Mouse (Mus musculus): ENCODE data around the gene 2210407C18Rik.

Gene 2210407C18Rik

GRCm38 (mm10) chr11:58615975-58616374, at the start of gene 2210407C18Rik:
Gene 2210407C18Rik, minus strand, starts transcription at chr11:58616075.
- no peak for DNase-seq (ENCODE audit: low read depth, low spot score)

- DNase-seq (ENCODE audit: low read depth, low spot score) = no peak
These were observed 42.7 kb upstream of the 2210407C18Rik start, which contains the start of gene Olfr322 for GRCm38 (mm10) chr11:58658596-58658995. Gene Olfr322, plus strand, starts transcription at chr11:58658782.

DNA sequence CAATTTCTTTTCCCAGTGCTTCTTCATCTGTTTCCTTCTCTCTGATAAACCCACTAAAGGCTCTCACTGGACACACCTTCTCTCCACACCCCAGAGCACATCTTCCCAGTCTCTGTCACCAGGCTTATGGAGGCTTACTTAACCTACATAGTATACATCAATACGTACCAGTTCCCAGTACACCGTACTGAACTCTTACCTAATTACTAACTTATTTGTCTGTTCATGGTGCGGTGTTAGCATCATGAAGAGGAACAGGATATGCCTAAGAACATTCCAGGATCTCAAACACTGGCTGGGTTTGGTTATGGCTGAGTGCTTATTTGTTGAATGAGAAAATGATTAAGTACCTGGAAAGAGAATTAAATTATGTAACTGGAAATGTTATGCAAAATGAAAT, 39.3 kb upstream of the 2210407C18Rik start:
- no peak for DNase-seq (ENCODE audit: low read depth, low spot score)

DNA sequence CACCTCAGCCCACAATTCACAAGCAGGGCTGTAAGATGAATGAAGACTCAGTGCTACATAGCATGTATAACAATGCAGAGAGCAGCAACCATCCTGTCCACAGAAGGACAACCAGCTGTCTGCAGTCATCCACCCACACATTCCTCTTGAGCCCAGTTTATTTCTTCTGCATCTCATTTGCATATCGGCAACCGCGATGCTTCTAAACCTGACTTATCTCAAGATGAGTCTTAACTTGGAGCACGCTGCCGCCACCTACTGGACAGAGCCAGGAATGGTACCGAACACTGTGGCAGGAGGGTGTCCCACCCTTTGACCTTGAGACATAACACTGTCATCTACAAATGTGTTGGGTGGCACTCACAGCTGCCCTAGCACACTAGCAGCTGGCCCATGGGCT, 27.5 kb upstream of the 2210407C18Rik start:
- peak; percentile 84 for DNase-seq (ENCODE audit: low read depth, low spot score)

- no peak for DNase-seq (ENCODE audit: low read depth, low spot score)
These were observed 25.9 kb upstream of the 2210407C18Rik start for GRCm38 (mm10) chr11:58641638-58642358.

DNA sequence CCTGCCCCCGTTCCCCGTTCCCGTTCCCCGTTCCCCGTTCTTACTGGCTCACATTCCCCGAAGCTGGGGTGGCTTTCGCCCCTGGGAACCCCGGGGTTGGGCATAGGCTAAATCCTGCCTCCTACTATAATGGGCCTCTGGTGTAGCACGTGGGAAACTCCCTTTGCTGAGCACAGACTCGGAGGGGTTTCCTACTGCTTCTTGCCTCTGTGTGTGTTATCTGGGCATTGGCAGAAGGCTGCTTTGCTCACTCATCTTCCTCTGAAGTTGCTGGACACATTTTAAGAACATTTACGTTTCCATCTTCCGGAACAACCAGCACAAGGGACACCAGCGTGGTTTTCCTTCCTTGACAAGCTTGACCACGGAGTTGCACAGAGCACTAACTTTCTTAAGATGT, 25.2 kb upstream of the 2210407C18Rik start:
- no peak for DNase-seq (ENCODE audit: low read depth, low spot score)

DNA sequence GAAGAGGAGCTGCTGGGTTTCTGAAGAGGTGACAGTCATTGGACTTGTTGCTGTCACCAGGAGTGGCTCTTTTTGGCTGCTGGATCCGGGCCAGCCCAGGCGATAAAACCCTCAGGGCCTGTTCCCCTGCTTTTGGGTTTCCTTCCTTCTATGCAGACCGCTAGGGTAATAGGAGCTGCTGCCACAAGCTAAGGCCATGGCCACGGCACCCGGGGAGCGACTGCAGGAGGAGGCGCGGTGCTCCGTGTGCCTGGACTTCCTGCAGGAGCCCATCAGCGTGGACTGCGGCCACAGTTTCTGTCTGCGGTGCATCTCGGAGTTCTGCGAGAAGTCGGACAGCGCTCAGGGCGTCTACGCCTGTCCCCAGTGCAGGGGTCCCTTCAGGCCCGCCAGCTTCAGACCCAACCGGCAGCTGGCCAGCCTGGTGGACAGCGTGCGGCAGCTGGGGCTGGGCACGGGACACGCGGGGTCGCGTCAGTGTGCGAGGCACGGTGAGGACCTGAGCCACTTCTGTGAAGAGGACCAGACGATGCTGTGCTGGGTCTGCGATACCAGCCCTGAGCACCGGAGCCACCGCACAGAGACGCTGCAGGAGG, 24.5 kb upstream of the 2210407C18Rik start, which contains the start of gene Trim58:
TSS of gene Trim58 (plus strand) at position 194 of the 596 bp plus-strand sequence.
- DNase-seq (ENCODE audit: low read depth, low spot score) = no peak

DNA sequence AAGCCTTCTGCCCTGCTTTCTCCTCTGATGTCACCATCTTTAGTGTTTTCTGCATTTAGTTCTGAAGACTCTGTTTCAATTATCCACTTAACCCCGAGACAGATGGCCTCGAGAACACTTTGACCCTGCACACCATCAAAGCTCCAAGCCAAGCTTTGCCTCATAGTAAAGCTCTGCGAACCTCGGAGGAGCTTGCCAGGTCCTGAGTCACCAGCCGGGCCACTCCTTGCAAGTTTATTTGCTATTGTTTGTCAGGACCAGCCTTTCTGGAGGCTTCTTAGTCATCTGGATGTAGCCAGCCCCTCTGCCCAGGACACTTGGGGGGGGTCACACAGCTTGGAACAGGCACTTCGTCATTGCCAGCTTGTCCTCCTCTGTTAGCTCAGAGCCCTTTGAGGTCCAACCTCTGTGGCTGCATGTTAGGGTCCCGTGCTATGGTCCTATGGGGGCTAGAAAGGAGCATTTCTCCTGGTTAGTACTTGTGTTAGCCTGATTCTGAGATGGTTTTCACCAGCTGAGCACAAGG, 22.4 kb upstream of the 2210407C18Rik start:
- no peak for DNase-seq (ENCODE audit: low read depth, low spot score)

GRCm38 (mm10) chr11:58636376-58636977, 20.6 kb upstream of the 2210407C18Rik start:
- DNase-seq (ENCODE audit: low read depth, low spot score) = peak; percentile 57

DNA sequence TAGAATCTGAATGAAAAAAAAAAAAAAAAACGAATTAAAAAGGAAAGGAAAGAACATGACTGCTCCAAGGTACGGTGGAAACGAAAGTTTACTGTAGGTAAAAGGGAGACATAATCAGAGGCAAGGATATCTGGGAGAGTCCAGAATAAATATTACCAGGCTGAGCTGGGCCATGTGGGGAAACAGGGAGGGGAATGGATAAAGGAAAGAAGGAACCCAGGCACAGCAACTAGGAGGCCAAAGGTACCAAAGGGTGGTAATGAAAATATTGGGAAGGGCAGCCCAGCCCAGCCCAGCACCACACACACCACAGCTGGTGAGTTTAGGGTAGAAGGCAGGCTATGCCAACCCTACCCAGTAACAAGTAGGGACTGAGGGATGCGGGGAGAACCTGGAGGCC, 19.0 kb upstream of the 2210407C18Rik start:
- DNase-seq (ENCODE audit: low read depth, low spot score) = no peak

GRCm38 (mm10) chr11:58630401-58630800, 14.5 kb upstream of the 2210407C18Rik start, which contains the start of gene Olfr323:
Gene Olfr323, minus strand, starts transcription at chr11:58630501.
- DNase-seq (ENCODE audit: low read depth, low spot score) = no peak

DNA sequence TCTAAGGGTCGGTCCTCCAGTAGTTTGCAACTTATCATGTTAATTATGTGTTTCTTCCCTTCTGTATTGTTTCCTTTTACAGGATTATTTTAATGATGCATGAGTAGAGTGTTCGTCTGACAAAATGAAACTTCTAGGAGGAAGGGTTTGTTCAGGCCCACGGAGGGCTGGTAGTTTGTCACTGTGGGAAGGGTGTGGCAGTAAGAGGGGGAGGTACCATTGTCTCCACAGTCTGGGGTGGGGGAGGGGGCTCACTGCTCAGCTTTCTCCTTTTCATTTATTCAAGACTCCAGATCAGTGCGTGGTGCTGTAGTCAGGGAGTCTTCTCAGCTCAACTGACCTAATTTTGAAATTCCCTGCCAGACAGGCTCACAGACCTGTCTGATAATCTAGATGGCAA, 10.3 kb upstream of the 2210407C18Rik start:
- no peak for DNase-seq (ENCODE audit: low read depth, low spot score)

- no peak for DNase-seq (ENCODE audit: low read depth, low spot score)
These were observed 2.9 kb upstream of the 2210407C18Rik start for GRCm38 (mm10) chr11:58618793-58619192.

DNA sequence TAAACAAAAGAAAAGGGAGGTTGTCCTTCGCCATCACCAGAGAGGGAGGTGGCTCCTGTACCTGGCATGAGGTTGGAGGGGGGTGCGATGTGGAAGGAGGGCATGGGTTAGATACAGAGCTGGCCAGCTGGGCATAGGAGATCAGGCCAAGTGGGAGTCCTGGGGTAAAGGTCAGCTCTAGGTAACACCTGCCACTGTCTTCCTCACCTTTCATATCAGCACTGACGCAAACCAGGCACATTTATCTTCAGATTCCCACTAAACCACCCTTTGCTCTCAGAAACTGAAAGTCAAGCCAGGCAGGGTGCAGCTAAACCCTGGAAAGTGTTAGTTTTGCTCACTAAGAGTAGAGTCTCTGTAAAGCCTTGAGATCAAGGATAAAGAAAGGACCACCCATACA, 2.5 kb upstream of the 2210407C18Rik start:
- no peak for DNase-seq (ENCODE audit: low read depth, low spot score)

DNA sequence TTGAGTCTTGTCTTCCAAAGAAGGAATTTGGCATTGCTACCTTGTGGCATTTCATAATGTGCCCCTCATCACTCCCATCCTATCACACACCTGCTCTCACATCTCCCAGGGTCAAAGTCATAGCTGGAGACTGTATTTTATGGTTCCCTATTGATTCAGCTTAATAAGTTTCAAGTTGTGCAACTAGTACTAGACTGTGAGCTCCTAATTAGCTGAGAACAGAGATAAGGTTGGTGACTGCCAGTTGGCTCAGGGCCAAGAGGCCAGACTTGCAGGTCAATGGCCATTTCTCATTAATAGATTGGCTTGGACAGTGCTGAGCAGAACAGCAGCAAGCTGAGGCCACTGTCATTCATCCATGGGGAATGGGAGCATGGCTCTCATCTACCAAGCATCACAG, 1.3 kb downstream of the 2210407C18Rik start:
- no peak for DNase-seq (ENCODE audit: low read depth, low spot score)

GRCm38 (mm10) chr11:58613359-58613758, 2.5 kb downstream of the 2210407C18Rik start:
- DNase-seq (ENCODE audit: low read depth, low spot score) = no peak

GRCm38 (mm10) chr11:58607030-58607429, 8.8 kb downstream of the 2210407C18Rik start:
- DNase-seq (ENCODE audit: low read depth, low spot score) = no peak

DNA sequence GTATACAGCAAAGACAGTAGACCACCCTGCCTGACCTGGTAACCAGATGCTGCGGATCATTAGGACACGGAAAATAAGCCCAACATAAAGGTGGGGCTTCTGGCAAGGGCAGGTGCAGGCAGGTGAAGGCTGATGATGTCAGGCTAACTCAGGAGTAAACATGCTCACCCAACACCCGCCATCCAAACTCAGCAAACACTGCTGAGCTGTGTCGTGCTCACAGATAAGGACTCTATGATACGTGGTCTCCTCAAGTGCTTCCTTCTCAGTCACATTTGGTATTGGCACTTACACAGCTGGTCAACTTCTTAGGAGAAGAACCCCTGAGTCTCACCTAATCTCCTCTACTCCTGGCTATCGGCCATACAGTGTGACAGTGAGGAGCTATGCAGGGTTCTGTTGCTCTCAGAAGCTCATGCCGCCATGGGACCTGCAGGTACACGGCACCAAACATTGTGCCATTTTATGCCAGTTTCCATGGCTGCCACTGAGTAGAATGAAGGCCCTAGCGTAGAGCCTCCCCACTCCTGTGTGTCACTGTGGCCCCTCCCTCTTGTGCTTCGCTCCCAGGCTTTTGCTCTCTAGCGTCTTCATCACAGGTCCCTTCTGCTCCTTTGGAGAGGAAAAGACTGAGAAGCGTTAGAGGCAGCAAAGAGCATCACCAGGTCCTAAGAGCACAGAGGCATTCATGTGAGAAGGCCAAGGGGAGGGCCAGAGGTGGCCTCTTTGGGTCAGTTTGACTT, 9.5 kb downstream of the 2210407C18Rik start:
- no peak for DNase-seq (ENCODE audit: low read depth, low spot score)

GRCm38 (mm10) chr11:58605228-58605627, 10.6 kb downstream of the 2210407C18Rik start:
- no peak for DNase-seq (ENCODE audit: low read depth, low spot score)

DNA sequence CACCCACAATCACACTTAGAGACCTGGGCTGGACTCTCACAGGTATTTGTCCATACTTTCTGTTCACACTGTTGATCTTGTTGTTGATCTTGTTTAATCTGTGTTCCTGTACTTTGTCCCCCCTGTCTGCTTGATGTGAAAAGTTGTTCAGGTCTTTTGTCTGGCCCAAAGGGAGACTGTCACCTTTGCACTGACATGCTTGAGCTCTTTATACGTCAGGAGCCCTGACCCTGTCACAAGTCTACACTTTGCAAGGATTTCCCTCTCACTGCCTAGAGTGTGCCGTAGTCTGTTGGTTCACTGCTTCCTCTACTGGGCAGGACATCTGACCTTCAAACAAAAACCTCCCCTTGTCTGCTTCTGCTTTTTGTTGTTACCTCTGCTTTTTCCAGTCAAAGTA, 11.2 kb downstream of the 2210407C18Rik start:
- DNase-seq (ENCODE audit: low read depth, low spot score) = no peak

GRCm38 (mm10) chr11:58602800-58603560, 12.9 kb downstream of the 2210407C18Rik start:
- peak; percentile 71 for DNase-seq (ENCODE audit: low read depth, low spot score)

All from R1 (cell line).